Mouse (Mus musculus) kidney, adult 8-10 months (tissue): ENCODE measurements around the gene Vps37c.
A peak's percentile ranks its signal among the peaks of the same experiment; 100 is the strongest.

ENCODE experiments used
- DNase-seq, 2 experiments: peaks; one replicate each; pipeline ENCODE4 v3.0.0; 2022

The Vps37c gene

DNA sequence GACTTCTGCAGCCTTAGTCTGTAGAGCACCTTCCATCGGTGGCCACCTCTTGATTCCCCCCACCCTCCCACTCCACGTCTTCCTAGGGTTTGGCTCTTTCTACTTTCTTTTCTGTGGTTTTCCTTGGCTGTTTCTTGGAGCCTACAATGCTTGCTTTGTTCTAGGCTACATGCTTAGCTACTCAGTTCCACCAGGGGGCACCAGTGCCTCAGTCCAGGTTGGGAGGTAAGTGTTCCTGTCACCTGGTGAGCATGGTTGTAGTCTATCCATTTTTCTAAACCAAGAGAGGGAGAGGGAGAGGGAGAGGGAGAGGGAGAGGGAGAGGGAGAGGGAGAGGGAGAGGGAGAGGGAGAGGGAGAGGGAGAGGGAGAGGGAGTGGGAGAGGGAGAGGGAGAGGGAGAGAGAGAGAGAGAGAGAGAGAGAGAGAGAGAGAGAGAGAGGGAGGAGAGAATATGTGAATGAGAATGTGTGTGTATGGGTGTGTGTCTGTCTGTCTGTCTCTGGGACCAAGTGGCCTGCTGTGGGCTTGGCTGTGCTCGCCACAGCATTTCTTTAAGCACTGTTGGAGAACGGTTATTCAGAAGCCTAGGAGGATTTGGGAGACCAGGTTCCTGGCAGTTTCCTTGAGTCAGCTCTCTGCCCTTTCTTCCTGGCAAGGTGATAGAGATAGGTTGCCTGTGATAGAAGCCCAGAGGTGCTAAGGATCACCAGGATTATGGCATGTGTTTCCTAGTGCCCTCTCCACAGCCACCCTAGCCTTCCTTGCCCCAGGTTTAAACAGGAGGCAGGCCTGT, 26.3 kb downstream of the Vps37c start:
- peak in 1 of 2 experiments; percentile 66 for DNase-seq

DNA sequence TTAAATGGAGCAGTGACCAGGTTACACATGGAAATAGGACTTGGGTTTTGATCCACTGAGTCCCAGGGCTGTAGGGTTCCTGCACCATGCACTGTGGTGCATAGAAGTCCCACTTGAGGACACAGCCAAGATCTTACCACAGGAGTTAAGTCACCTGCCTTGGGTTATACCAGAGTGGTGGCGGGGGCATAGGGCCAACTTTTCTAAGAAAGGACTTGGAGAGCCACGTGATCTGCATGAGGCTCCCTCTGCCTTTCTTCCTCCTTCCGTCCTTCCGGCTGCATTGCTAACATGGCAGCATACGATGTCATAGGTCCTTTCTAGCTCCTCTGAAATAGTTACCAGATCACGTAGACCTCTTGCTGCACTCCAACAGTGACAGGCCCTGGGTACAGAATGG, 26.9 kb downstream of the Vps37c start:
- no peak for DNase-seq

DNA sequence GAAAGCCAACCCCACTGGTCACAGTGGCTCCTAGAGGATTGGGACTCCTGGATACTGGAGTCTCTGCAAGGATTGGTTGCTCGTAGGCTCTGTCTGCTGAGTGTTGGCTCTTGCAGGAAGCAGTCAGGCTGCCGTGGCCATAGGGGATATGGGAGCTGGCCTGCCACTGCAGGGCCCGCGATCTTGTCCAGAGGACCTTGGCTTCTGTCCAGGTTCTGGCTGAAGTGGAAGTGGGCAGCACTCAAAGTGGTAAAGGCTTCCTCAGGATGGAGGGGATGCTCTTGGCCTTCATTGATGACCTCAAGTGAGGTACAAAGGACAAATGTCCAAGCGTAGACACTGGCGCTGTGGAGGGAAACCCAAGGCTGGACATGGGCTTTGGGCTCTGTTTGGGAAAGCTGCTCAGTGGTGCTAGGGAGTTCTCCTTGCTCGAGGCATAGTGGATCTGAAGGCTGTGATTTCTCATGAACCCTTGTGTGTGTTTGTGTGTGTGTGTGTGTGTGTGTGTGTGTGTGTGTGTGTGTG, 29.8 kb downstream of the Vps37c start:
- no peak for DNase-seq

DNA sequence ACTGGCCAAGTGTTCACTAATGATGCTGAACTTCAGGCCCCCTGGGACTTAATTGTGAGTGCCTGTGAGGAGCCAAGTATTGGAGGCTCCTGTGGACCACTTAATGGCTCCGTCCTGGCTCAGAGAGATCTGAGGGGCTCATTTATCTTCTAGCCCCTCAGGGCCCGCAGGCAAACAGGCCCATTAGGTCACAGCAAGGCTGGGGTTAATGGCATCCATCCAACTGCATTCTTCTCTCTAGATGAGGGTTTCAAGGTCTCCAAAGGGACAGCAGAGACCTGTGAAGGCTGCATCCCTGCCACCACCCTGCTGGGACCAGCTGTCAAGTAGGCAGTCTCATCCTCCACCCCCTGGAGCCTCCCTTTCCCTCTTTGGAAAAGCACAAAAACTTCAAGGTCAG, 31.2 kb downstream of the Vps37c start:
- no peak for DNase-seq

DNA sequence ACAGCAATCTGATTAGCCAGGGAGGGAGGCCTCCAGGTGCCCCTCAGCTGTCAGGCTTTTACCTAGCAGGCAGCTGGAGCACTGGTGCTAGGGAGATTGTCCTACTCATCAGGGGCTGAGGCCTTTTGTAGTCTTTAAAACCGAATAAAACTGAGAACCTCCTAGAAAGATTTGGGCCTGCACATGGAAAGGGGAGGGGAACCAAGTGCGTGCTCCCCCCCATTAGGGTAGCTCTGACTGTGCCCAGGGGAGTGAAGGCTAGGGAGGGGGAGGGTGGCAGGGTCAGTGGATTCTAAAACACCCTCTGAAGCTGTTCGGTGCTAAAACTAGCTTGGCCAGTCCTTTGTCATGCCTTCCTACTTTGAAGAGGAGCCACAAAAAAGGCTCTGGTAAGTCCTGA, 32.0 kb downstream of the Vps37c start:
- no peak for DNase-seq

DNA sequence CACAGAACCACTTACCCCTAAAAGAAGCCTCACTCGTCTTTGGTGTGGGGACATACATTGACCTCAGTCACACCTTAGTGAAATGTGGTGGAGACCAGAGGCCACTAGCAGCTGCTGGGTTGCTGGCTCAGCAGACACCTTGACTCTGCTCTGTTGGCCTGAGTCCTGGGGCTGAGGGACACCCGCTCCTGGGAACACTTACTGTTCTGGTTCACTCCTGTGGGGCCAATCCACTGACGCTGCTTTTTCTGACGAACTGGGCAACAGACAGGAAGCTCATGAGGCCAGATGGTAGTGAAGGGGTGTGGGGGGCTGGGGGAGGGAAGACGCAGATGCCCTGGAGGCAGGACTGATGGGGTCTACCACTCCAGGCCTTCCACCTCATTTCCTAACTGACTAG, 32.5 kb downstream of the Vps37c start:
- no peak for DNase-seq

DNA sequence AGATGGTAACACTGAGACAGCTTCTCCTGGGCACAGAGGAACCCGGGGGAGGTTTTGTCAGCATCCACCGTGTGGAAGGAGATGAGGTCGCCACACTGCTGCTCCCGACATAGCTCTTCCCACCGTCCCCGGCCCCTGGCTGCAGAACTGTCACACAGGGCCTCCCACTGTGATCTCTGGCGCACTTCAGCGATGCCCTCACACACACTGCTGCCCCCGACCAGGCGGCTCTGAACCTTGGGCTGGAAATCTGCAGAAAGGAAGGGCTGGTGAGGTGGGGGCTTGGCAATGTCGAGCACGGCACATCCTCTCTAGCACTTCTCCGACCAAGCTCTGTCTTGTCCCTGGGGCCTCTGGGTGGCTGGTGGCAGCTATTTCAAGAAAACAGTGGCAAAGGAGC, 34.5 kb downstream of the Vps37c start:
- no peak for DNase-seq

DNA sequence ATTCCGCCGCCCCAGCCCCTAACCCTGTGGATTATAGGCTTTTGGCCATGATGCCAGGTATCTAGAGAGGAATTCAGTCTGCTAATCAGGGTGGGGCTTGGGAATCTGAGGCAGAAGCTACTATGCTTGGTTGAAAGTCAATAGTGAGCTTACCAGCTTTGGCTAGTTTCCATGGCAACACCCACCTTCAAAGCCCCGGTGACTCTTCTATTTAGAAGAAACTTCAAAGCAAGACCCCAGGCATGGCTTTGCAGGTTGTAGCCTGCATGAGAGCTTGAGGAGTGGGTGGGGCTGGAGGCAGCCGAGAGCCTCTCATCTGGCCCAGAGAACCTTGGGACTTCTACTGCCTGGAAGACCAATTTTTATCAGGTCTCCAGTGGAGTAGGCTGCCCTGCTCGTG, 35.1 kb downstream of the Vps37c start:
- DNase-seq: no peak

DNA sequence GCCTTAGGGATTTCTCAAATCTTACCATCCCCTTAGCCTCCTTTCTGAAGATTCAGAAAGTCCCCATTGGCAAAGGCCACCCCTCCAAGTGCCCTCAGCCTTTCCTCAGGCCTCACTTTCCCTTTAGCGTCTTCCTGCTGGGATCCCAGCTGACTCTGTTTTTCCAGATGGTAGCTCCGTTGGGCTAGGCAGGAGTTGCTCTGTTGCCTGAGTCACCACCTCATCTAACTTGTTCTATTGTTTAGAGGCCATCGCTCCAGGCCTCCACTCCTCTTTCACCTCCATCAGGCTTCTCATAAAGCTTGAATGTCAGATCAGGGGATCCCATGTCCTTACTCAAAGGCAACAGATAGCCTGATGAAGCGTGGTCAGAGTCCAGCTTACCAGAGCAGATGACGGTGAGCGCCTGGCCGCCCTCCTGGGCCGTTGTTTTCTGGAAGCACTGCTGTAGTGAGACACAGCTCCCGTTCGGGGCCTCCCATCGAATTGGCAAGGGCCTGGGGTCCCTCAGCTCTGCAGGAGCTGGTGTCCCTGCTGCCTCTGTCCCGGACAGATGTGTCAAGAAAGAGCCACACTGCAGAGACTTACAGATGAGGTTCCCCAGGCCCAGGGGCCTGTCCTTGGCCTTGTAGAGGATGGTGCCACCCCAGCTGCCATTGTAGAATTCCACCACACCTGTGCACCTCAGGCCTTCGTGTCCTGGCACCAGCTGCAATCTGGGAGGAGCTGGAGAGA, 36.3 kb downstream of the Vps37c start:
- DNase-seq: no peak

DNA sequence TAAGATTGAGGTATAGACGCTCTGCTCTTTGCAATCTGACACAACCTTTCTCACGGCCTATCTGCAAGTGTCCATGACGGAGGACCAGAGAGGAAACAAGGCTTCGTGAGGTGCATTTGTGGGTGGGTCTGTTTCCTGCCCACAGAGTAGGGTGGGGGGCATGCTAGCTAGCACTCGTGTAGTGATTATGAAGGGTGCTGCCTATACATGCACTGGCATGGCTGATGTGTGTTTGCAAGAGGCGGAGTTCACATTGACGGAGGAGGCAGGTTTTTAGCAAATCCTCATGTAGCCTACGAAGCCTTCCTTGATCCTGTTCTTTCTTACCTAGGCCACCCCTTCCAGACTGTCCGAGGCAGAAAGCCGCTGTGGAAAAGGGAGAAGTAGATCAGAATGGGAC, 41.4 kb downstream of the Vps37c start:
- DNase-seq: no peak

DNA sequence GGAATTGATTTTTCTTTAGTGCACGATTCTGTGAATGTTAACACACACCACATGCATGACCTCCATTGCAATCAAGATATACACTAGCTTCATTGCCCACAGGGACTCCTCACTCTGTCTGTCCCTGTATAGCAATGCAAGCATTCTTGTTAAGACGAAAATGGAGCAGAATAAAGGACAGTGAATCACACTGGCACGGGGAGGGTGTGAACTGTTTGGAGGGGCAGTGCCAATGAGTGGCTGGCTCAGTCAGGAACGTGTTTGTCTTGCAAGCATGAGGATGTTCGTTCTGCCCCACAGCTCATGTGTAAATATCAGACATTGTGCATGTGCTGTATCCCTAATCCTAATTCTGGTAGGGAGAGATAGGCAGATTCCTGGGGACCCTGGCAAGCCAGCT, 41.9 kb downstream of the Vps37c start:
- DNase-seq: no peak

DNA sequence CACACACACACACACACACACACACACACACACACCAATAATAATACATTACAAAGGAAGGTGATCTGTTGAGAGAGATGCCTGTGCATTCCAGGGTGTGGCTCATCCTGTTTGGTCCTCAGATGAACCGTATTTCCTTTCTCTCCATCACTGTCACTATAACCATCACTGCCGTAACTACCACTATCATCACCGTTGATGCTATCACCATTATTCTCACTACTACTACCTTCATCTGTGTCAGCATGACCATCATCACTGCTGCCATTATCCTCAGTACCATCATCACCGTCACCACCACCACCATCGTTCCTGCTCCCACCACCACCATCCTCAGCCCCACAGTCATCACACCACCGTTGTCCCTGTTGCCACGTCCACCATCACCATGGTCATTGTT, 43.4 kb downstream of the Vps37c start:
- DNase-seq: no peak

DNA sequence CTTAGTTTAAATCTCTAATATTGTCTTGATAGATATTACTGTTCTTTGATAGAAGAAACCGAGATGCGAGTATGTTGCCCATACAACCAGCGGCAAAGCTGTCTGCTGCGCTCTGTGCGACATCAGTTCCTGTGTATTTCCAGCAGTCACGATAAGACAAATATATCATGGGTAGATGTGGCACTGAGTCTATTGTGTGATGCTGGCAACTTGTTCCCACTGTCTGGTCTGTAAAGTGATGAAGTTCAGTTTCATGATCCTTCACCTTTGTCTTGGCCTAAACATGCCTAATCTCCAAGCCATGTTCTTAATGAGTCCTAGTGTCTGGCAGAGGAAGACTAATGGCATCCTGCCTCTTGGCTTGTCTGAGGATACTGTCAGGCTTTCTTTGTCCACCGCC, 44.2 kb downstream of the Vps37c start:
- no peak for DNase-seq

DNA sequence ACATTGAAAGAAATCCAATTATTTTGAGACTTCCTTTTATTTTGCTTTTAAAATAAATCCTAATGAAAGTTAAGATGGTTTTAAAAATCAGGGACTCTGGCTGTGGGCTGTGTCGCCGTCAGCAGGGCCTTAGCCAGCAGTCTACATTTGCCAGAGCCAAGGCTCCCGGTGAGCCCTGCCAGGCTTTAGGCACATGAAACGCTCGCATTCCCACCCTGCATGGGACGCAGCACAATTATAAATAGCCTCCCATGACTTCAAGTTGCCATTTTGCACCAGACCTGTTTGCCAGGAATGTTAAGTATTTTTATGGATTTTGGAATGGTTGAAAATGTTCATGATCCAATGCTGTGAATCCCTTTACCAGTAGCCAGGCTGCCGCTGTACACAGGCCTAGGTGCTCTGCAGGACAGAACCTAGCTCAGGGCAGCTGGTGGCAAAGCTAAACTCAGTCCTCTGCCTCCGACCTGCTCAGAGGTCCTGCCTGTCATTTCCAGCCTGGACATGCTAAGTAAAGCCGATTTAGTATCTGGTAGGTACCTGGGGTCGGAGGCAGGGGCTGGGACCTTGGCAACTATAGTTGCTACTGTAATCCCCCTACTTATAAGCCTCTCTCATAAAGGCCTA, 45.1 kb downstream of the Vps37c start:
- DNase-seq: peak in 1 of 2 experiments; percentile 27

DNA sequence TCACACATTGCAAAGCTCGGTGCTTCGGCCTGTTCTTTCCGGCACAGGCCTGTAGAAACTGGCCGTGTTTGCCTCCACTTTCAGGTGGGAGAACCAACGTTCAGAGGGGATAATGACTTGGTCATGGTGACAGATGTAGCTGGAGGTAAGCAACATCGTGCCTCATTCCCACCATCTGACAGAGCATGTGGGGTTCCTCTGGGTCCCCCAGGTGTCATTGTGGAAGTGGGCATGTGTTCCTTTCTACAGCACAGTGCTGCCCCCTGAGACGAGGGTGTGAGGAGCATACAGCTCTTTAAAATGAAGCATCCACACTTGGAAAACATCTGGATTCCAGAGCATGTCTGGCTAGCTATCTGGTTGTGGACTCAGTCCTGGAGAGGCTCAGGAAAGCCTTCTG, 46.0 kb downstream of the Vps37c start:
- no peak for DNase-seq

DNA sequence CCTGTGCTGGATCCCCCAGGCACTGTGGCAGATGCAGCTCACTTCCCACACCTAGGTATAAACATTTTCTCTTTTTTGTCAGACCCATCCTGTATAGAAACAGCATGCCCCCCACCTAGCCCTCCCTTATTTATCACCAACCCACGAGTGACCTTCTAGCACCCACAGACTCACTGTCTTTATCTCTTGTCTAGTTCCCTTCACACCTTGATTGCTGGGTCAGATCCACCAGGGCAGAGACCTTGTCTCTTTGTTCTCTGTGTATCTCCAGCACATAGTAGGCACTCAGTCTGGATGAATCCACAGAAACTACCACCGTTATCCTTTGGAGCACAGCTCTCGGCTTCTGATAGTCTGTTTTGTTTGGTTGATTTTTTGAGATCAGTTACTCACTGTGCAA, 46.5 kb downstream of the Vps37c start:
- DNase-seq: no peak

DNA sequence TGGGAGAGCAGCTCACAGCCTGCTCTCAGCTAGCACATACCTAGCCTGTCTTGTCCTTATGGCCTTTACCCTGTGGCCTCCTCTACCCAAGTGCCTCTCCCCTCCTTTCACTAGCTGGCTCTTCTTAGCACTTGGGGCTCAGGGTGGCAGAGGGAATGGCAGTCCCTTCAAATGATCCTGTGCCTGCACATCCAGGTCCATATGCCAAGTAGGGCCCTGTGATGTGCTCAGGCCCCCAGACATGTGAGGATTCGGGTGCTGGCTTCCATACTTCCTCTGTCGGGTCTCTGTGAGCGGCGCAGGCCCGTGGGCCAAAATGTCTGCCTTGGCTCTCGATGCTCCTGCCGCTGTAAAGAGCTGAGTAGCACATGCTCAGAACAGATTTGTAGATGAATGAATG, 47.3 kb downstream of the Vps37c start:
- no peak for DNase-seq

DNA sequence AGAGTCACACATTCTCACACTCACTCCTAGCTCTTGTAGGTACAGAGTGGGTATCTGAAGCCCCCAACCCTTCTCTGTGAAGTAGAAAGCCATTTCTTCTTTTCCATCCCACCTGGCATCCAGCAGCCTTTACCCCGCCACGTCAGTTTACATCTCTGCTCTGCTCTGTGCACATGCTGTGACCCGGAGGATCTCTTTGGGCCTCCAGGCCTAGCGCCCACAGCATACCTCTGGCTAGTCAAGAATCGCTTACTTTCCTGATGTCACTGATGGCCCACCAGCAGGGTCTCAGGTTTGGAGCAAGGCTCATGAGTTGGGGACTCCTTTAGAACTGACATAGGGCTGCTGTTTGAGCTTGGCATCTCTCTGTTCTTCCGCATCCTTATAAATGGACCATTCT, 49.5 kb downstream of the Vps37c start:
- DNase-seq: no peak

DNA sequence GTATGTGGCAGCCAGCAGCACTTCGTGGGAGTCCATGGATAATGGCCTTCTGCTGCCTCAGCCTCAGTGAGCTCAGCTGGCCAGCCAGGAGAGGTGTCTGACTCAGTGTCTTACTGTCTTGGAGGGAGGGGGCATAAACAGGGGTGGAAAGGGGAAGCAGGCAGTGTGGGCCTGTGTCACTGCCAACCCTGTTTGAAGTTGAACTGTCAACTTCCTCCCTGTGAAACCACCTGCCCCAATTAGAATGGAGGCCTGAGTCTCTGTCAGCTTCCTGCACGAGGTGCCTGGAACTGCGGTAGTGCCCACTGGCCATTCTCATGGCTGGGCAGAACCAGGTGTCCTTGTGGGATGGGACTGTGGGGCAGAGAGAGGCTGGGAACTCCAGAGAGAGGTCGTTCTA, 50.3 kb downstream of the Vps37c start, which contains the start of gene Cd5:
Cd5 (minus strand) TSS at position 192 of the 400 bp plus-strand sequence.
- no peak for DNase-seq

DNA sequence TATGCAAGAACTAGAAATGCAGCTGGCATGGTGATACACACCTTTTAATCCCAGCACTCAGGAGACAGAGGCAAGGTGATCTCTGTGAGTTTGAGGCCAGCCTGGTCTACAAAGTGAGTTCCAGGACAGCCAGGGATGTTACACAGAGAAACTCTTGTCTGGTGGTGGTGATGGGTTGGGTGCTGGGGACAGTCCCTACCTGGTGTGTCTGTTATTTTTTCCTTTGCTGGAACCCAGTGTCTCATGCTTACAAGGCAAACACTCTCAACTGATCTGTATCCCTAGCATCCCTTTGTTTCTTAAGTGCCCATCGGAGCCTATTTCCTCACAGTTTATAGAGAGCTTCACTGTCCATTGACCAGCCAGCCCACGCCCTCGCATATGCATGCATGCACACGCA, 51.4 kb downstream of the Vps37c start:
- no peak for DNase-seq

DNA sequence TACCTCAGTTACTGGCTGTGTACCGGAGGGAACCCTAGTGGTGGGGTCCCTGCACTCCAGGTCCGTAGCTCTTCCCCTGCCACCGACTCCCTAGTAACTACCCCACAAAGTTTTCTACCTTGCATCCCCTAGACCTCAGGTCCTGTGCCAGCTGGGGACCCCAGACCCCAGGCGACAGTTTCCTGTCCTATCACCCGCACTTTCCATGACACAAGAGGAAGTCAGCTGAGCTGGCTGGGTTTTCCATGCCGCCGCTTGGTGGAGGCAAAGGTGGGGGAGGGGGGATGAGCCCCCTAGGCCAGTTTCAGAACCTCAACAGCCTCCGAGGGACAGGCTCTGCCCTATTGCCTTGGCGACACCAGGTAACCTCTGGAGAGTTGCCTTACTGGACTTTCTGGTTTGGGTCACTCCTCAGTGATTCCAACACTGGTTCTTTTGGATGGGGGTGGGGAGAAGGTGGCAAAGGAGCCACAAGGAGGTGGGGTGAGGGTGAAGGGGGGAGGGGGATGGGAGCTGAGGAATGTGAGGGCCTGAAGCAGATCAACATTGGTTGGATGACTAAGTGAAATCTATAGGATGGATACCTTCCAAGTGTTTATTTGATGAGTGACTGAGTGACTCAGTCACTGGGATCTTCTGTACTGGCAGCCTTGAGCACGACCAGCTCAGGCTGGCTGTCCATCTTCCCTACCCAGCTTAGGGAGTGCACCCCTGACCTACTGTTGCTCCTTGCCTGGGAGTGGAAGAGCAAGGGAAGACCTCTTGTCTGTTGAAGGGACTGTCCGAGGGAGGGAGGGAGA, 52.3 kb downstream of the Vps37c start:
- peak; percentile 24 to 61 for DNase-seq

DNA sequence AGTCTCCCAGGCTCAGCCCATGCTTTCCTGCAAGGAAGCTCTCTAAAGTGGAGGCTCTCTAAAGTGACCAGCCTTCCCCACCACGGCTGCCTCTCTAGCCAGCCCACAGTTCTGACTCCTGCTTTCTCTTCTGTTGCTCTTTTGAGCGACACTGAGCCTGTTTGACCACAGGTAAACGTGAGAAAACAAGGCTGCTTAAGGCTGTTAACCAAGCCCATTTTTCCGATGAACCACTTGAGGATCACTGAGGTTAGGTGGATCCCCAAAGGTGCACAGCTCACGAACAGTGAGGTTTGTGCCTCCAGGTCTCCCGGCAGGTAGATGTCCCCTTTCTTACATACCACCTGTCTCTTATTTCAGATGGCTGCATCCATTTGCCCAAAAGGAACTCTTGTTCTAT, 53.6 kb downstream of the Vps37c start:
- no peak for DNase-seq

DNA sequence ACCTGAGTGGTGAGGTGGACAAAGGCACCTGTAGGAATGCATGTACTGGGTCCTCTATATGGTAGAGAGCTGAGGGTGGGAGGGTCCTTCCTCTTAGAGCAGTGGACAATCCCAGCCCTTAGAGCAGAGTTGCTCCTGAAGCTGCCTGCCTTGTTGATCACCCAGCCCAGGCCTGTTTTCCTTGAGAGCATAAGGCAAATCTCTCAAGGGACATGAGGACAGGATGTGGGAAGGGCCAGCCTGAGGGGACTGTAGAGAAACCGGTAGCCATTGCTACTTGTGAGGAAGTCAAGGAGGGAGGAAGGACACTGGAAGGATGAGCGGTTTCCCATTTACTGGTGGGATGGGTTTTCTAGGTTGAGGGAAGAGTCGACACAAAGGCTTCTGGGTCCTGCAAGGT, 54.0 kb downstream of the Vps37c start:
- no peak for DNase-seq
